Mouse (Mus musculus) forebrain, embryonic 12.5 days (tissue): ENCODE measurements at regions not wholly inside any gene's neighbourhood (a gene's known extent, or its start where the extent isn't known, plus 50 kb on each side); places are given as distances from the start of the nearest gene placed in this dataset.

ENCODE experiments used
- ATAC-seq: fragments of 200-750 bp; cut with Nextera tagmentation; 2 replicates; pipeline ENCODE4 v1.8.0; 2017; ENCODE audit warnings: moderate TSS enrichment; ENCODE audit not compliant: low FRiP score
- H3K27ac ChIP-seq: fragments of 300-500 bp; sonication (generic); 2 replicates; pipeline ENCODE4 v1.5.1; 2016; ENCODE audit warnings: mild to moderate bottlenecking
- H3K27me3 ChIP-seq: fragments of 300-500 bp; sonication (generic); 2 replicates; pipeline ENCODE4 v1.6.1; 2016; ENCODE audit warnings: mild to moderate bottlenecking
- H3K36me3 ChIP-seq: fragments of 300-500 bp; sonication (generic); replicated peaks from 2 replicates; pipeline ENCODE4 v1.6.1; 2016; ENCODE audit warnings: mild to moderate bottlenecking
- H3K4me1 ChIP-seq: fragments of 300-500 bp; sonication (generic); 2 replicates; pipeline ENCODE4 v1.6.1; 2016
- H3K4me2 ChIP-seq: fragments of 300-500 bp; sonication (generic); 2 replicates; pipeline ENCODE4 v1.6.1; 2016; ENCODE audit warnings: mild to moderate bottlenecking, moderate library complexity
- H3K4me3 ChIP-seq: fragments of 300-500 bp; sonication (generic); replicated peaks from 2 replicates; pipeline ENCODE4 v1.5.1; 2016; ENCODE audit warnings: mild to moderate bottlenecking
- H3K9ac ChIP-seq: fragments of 300-500 bp; sonication (generic); 2 replicates; pipeline ENCODE4 v1.6.1; 2016; ENCODE audit warnings: mild to moderate bottlenecking
- H3K9me3 ChIP-seq: fragments of 300-500 bp; sonication (generic); 2 replicates; pipeline ENCODE4 v1.6.1; 2016
- WGBS: fragments of 180-500 bp; shearing (Covaris S2); methylation state at CpG from one replicate; pipeline ENCODE4 v1.1.7; 2016; 5-methylcytosine and 5-hydroxymethylcytosine counted together

DNA sequence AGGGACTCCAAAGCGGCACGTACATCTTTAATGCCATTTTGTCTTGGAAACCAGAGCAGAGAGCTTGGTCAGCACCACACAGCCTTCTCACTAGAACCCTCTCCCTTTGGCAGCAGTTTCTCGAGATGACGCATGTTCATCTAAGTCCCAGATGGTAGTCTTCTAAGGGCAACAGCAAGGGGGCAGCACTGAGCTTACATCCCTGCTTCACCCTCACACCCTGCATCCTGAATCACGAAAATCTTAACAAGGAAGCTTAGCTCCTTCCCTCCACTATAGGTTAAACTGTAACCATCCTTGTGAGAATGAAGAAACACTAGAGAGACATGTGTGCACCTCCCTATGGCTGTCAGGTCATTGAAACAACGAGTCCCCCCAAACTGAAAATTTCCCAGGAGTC is 538.4 kb downstream of the Plekhb2 start:
- 30% methylated on average over 6 of the region's 6 CpGs for WGBS
- Histone ChIP-seq H3K27me3 (no peaks in the 10 kb centered on the region), H3K9me3 (no peaks in the 10 kb centered on the region), H3K4me2 (no peak overlapping the region), H3K4me3 (no peak overlapping the region), H3K9ac (no peak overlapping the region), H3K36me3 (no peaks in the 10 kb centered on the region), H3K4me1 (peaks cover 7% of the 10 kb centered on the region; the same call in 1 of the 2 replicates), H3K27ac (no peak overlapping the region)
- no peak for ATAC-seq

DNA sequence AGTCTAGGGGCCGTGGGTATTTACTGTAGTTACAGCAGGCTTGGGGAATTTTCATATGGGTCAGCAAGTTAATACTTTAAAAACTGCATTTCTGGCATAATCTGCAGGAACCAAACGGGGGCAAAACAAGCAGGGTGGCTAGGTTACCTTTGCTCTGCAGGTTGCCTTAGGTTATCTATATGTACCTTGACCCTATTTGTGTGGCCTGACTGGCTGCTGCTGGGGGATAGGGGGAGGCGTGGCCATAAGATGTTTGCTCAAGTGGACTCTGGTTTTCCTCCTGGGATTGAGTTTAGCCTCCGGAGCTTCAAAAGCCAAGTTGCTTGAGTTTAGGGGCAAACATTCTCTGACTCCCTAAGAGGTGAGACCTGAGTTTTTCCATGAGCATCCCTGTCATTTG is 540.6 kb downstream of the Plekhb2 start:
- ATAC-seq, result no peak

DNA sequence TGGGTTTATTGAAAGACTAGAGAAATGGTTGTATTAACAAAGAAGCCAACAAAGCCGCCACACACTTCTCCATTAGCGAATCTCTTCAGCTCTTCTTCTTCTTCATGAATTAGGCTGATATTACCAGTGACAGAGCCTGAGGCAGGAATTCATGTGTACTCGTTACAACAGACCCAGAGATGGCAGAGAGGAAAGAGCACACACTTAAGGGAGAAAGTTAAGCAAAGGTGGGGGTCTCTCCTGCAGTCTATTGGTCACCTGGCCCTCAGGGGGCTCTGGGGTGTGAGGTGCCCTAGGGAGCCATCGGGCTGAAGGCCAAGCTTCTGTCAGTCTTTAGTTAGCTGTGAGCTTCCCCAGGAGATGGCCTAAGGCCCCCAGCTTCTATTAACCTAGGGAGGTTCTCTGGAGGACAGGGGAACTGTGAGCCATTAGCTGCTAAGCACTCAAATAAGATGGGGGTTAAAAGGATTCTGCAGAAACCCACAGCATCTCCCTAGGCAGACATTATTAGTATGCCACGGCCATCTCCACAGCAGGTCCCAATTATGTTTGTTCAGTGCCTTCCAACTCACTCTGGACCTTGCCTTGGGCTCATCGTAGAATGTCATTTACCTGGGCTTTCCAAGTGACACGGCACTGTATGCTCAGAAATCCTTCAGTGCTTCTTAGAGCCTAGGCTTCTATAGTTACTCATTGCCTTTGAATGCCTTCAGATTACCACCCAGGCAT is 541.2 kb downstream of the Plekhb2 start:
- no peaks in the 10 kb centered on the region for H3K36me3 ChIP-seq
- H3K27ac ChIP-seq, result no peak overlapping the region
- peaks cover 7% of the 10 kb centered on the region; the same call in 1 of the 2 replicates for H3K4me1 ChIP-seq
- no peak overlapping the region for H3K4me2 ChIP-seq
- H3K9me3 ChIP-seq, result no peaks in the 10 kb centered on the region
- WGBS, result 79% methylated on average over 7 of the region's 7 CpGs
- no peak for ATAC-seq
- no peak overlapping the region for H3K9ac ChIP-seq
- no peak overlapping the region for H3K4me3 ChIP-seq
- H3K27me3 ChIP-seq, result no peaks in the 10 kb centered on the region

More for the DNA sequence above, 540.6 kb downstream of the Plekhb2 start:
- WGBS, result 85% methylated on average over 4 of the region's 4 CpGs
- H3K4me2 ChIP-seq, result no peak overlapping the region
- peaks cover 7% of the 10 kb centered on the region; the same call in 1 of the 2 replicates for H3K4me1 ChIP-seq
- no peaks in the 10 kb centered on the region for H3K36me3 ChIP-seq
- H3K4me3 ChIP-seq, result no peak overlapping the region
- no peaks in the 10 kb centered on the region for H3K9me3 ChIP-seq
- no peaks in the 10 kb centered on the region for H3K27me3 ChIP-seq
- no peak overlapping the region for H3K9ac ChIP-seq
- H3K27ac ChIP-seq, result no peak overlapping the region

DNA sequence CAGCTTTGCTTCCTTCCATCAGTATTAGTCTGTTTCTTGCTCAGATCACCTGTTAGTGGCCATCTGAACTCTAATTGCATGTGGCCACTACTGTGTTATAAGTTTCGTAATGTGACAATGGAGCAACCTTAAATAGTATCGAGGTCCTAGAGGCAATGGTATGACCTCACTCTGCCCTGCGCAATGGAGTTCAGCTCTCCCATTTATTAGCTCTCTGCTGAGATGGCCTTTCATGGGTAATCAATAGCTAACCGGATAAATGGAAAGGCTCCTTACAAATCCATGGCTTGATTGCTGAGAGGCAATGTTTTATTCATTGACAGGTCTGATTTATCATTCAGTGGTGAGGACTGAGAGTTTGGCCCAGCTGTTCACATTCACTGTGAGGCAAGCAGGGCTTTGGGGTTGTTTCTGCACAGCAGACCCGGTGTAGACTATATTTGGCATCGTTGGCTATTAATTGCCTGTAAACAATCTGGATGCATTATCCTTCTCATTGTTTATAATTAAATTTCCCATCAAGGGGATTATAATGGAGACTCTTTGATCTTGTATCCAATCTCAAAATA is 543.9 kb downstream of the Plekhb2 start:
- Histone ChIP-seq H3K9me3 (no peaks in the 10 kb centered on the region), H3K4me1 (peaks cover 7% of the 10 kb centered on the region; the same call in 1 of the 2 replicates), H3K27me3 (no peaks in the 10 kb centered on the region), H3K4me2 (no peak overlapping the region), H3K9ac (no peak overlapping the region), H3K27ac (no peak overlapping the region), H3K36me3 (no peaks in the 10 kb centered on the region), H3K4me3 (no peak overlapping the region)
- 62% methylated on average over 6 of the region's 6 CpGs for WGBS
- no peak for ATAC-seq

DNA sequence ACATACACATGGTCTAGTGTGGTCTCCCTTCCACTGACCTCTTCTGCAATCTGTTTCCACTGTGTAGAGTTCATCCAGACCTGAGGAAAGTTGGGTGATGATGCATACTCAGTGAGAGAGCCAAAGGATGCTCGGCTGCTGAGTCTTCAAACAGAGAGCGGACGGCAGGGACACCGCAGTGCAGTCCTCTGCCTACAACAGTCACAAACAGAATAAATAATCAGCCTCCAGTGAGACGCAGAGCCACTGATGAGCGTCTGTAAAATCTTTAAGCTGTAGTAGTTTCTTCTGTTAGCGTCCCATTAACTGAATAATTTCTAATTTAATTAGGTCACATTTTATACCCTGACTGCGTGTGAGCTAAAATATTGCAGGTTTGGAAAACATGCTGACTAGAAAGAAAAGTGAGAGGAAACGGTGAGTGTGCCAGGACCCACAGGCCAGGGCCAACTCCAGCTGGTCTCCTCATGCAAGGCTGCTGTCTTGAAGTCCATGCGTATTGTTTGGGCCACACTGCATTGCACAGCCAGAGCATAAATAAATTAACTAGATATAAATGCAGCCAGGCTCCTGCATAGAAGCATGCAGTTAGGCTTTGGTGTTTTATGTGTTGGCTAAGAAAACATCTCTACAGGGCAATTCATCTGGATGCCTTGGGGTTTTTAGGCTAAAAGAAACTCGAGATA is 551.0 kb downstream of the Plekhb2 start:
- no peaks in the 10 kb centered on the region for H3K27me3 ChIP-seq
- no peaks in the 10 kb centered on the region for H3K36me3 ChIP-seq
- 76% methylated on average over 11 of the region's 11 CpGs for WGBS
- H3K4me1 ChIP-seq, result peaks cover 6% of the 10 kb centered on the region; the same call in 1 of the 2 replicates
- H3K9ac ChIP-seq, result no peak overlapping the region
- H3K4me3 ChIP-seq, result no peak overlapping the region
- H3K4me2 ChIP-seq, result no peak overlapping the region
- no peaks in the 10 kb centered on the region for H3K9me3 ChIP-seq
- ATAC-seq, result no peak
- H3K27ac ChIP-seq, result no peak overlapping the region

- Histone ChIP-seq H3K4me2 (no peak overlapping the region), H3K27ac (no peak overlapping the region), H3K4me1 (peaks cover 6% of the 10 kb centered on the region; the same call in 1 of the 2 replicates), H3K27me3 (no peaks in the 10 kb centered on the region), H3K9me3 (no peaks in the 10 kb centered on the region), H3K4me3 (no peak overlapping the region), H3K9ac (no peak overlapping the region), H3K36me3 (no peaks in the 10 kb centered on the region)
- no peak for ATAC-seq
- 72% methylated on average over 4 of the region's 4 CpGs for WGBS
Observed at GRCm38 (mm10) chr1:35402995-35403394, 553.2 kb downstream of the Plekhb2 start.

DNA sequence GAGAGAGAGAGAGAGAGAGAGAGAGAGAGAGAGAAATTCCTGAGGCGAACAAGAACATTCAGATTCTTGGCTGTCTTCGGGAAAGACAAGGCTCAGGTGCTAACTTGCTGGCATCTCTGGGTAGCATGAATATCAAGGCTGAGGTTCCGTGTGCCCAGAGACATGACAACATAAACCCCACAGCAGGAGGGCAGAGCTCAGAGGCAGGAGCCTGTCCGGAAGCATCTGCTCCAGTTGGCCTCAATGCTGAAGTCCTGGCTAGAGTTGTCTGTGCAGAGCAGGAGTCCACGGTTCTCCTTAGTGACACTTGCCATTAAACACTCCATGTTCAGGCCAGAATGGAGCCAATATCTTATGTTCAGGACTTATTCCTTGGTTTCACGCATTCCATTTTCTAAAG is 555.6 kb downstream of the Plekhb2 start:
- Histone ChIP-seq H3K4me3 (no peak overlapping the region), H3K9ac (no peak overlapping the region), H3K36me3 (no peaks in the 10 kb centered on the region), H3K27ac (no peak overlapping the region), H3K4me1 (peaks cover 6% of the 10 kb centered on the region; the same call in 1 of the 2 replicates), H3K27me3 (no peaks in the 10 kb centered on the region), H3K4me2 (no peak overlapping the region), H3K9me3 (no peaks in the 10 kb centered on the region)
- ATAC-seq, result no peak
- 84% methylated on average over 6 of the region's 6 CpGs for WGBS

DNA sequence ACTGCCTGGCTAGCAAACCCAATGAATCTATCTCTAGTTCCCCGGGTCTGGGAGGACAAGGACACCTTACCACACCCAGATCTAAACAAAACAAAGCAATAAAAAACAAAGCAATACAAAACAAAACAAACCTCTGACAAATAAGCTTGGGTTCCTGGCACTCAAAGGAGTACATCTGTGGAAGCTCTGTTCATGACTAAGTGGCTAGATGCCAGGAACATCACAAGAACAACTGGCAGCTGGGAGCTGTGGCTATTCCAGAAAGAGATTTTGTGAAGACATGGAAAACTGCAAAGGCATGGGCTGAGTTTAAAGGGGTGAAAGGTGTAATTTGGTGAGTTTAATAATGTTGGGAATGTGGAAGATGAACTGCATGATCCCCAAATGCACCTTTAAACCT is 565.9 kb downstream of the Plekhb2 start:
- 67% methylated on average over 1 of the region's 1 CpGs for WGBS
- Histone ChIP-seq H3K36me3 (no peaks in the 10 kb centered on the region), H3K4me3 (no peak overlapping the region), H3K4me2 (no peak overlapping the region), H3K9ac (no peak overlapping the region), H3K27ac (no peak overlapping the region), H3K4me1 (peaks cover 7% of the 10 kb centered on the region; the same call in 1 of the 2 replicates), H3K27me3 (no peaks in the 10 kb centered on the region), H3K9me3 (no peaks in the 10 kb centered on the region)
- no peak for ATAC-seq

- no peaks in the 10 kb centered on the region for H3K36me3 ChIP-seq
- WGBS, result 91% methylated on average over 8 of the region's 8 CpGs
- no peak overlapping the region for H3K9ac ChIP-seq
Observed at GRCm38 (mm10) chr1:35428126-35428840, 578.5 kb downstream of the Plekhb2 start.

GRCm38 (mm10) chr1:35429471-35429870 is 579.7 kb downstream of the Plekhb2 start:
- Histone ChIP-seq H3K27me3 (no peaks in the 10 kb centered on the region), H3K9me3 (no peaks in the 10 kb centered on the region), H3K4me1 (no peaks in the 10 kb centered on the region), H3K27ac (no peak overlapping the region), H3K36me3 (no peaks in the 10 kb centered on the region), H3K9ac (no peak overlapping the region), H3K4me2 (no peak overlapping the region), H3K4me3 (no peak overlapping the region)
- no peak for ATAC-seq
- 88% methylated on average over 1 of the region's 1 CpGs for WGBS

More at GRCm38 (mm10) chr1:35428126-35428840, 578.5 kb downstream of the Plekhb2 start:
- Histone ChIP-seq H3K27ac (no peak overlapping the region), H3K27me3 (no peaks in the 10 kb centered on the region), H3K4me3 (no peak overlapping the region), H3K9me3 (no peaks in the 10 kb centered on the region), H3K4me2 (no peak overlapping the region), H3K4me1 (no peaks in the 10 kb centered on the region)
- ATAC-seq, result no peak

- ATAC-seq, result no peak
- Histone ChIP-seq H3K27ac (no peak overlapping the region), H3K36me3 (no peaks in the 10 kb centered on the region), H3K4me2 (no peak overlapping the region), H3K4me1 (no peaks in the 10 kb centered on the region), H3K9ac (no peak overlapping the region), H3K4me3 (no peak overlapping the region), H3K27me3 (no peaks in the 10 kb centered on the region), H3K9me3 (no peaks in the 10 kb centered on the region)
- WGBS, result 81% methylated on average over 3 of the region's 3 CpGs
Observed at GRCm38 (mm10) chr1:35435721-35436120, 585.9 kb downstream of the Plekhb2 start.

- Histone ChIP-seq H3K27me3 (no peaks in the 10 kb centered on the region), H3K4me1 (no peaks in the 10 kb centered on the region), H3K4me3 (no peak overlapping the region), H3K36me3 (no peaks in the 10 kb centered on the region), H3K9ac (no peak overlapping the region), H3K9me3 (no peaks in the 10 kb centered on the region), H3K4me2 (no peak overlapping the region), H3K27ac (no peak overlapping the region)
- no peak for ATAC-seq
Observed at GRCm38 (mm10) chr1:35447345-35447744, 597.6 kb downstream of the Plekhb2 start.
